Mouse (Mus musculus) erythroblast, embryonic 14.5 days (primary cell): ENCODE results near the gene Oat.

Source experiments
- GATA1 ChIP-seq: IDR thresholded peaks from 2 replicates; pipeline ENCODE4 v1.6.1; 2012; ENCODE audit warnings: low read length, inconsistent platforms, mixed read lengths
- TAL1 ChIP-seq: IDR thresholded peaks from 3 replicates; pipeline ENCODE4 v1.6.1; 2012; ENCODE audit warnings: low read length, inconsistent platforms, mixed read lengths

DNA sequence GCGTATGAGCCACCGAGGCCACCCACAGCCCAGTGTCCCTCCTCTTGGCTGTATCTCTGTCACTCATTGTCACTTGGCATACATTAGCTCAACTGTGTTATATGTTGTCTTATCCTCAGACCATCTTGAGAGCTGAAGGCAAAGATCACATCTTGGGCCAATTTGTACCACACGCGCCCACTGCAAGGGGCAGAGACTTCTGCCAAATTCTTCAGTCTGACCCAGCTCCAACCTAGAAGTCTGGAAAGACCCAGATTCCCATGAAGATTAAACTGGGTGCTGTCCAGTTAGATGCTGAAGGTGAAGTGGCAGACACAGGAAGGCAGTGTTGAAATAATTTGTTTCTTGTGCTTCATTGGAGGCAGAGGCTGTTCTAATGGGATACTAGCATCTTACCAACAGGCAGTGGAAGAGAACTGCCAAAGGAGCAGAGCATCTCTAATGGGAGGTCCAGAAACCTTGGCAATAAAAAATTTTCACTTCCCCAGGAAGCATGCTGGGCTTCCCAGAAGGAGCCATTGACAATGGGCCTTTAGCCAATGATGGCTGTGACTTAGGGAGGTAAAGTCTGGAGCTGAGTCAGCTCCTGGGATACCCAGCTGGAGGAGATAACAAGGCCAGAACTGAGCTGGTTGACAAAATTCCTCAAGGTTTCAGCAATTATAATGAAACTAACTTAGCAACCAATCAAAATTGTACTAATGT lies 32.3 kb upstream of the Oat start:
- TF ChIP-seq GATA1 (no peak), TAL1 (no peak)
